Mouse (Mus musculus): ENCODE data around the gene Tfcp2. TPM values are rescaled to one million over a fixed set of nuclear protein-coding genes. Genes with fewer than 3 reads are reported as not detected.
"Not testable (repeated sequence)": the region's sequence is repeated elsewhere in the genome, so short reads cannot be mapped to it uniquely, and the experiment has no call there.

Gene Tfcp2
- total RNA-seq, 2 experiments from 2014 or later, result 18.5 to 21.7 TPM

- peak; percentile 25; the same call in 1 of the 2 replicates for ATAC-seq (replicated peaks; ENCODE audit: low FRiP score, low TSS enrichment, poor library complexity, severe bottlenecking)
These were observed 57.2 kb downstream of the Tfcp2 start for GRCm38 (mm10) chr15:100494647-100495046.

GRCm38 (mm10) chr15:100491966-100492365 is 59.8 kb downstream of the Tfcp2 start:
- no peak for ATAC-seq (replicated peaks; ENCODE audit: low FRiP score, low TSS enrichment, poor library complexity, severe bottlenecking)

- ATAC-seq (replicated peaks; ENCODE audit: low FRiP score, low TSS enrichment, poor library complexity, severe bottlenecking), result no peak
These were observed 62.5 kb downstream of the Tfcp2 start for GRCm38 (mm10) chr15:100489263-100489662.

GRCm38 (mm10) chr15:100488297-100488696 is 63.5 kb downstream of the Tfcp2 start:
- not testable (repeated sequence) for ATAC-seq (replicated peaks; ENCODE audit: low FRiP score, low TSS enrichment, poor library complexity, severe bottlenecking)

GRCm38 (mm10) chr15:100487050-100487449 is 64.8 kb downstream of the Tfcp2 start:
- no peak for ATAC-seq (replicated peaks; ENCODE audit: low FRiP score, low TSS enrichment, poor library complexity, severe bottlenecking)

GRCm38 (mm10) chr15:100486450-100486849 is 65.4 kb downstream of the Tfcp2 start:
- ATAC-seq (replicated peaks; ENCODE audit: low FRiP score, low TSS enrichment, poor library complexity, severe bottlenecking), result no peak

- no peak for ATAC-seq (replicated peaks; ENCODE audit: low FRiP score, low TSS enrichment, poor library complexity, severe bottlenecking)
These were observed 66.2 kb downstream of the Tfcp2 start for GRCm38 (mm10) chr15:100485576-100485975.

- ATAC-seq (replicated peaks; ENCODE audit: low FRiP score, low TSS enrichment, poor library complexity, severe bottlenecking), result no peak
These were observed 72.9 kb downstream of the Tfcp2 start for GRCm38 (mm10) chr15:100478925-100479324.

GRCm38 (mm10) chr15:100478351-100478750 is 73.5 kb downstream of the Tfcp2 start:
- ATAC-seq (replicated peaks; ENCODE audit: low FRiP score, low TSS enrichment, poor library complexity, severe bottlenecking), result no peak

- ATAC-seq (replicated peaks; ENCODE audit: low FRiP score, low TSS enrichment, poor library complexity, severe bottlenecking), result no peak
These were observed 77.8 kb downstream of the Tfcp2 start for GRCm38 (mm10) chr15:100473926-100474503.

GRCm38 (mm10) chr15:100470037-100470436 is 81.8 kb downstream of the Tfcp2 start:
- no peak for ATAC-seq (replicated peaks; ENCODE audit: low FRiP score, low TSS enrichment, poor library complexity, severe bottlenecking)

- peak; percentile 44 for ATAC-seq (replicated peaks; ENCODE audit: low FRiP score, low TSS enrichment, poor library complexity, severe bottlenecking)
These were observed 82.6 kb downstream of the Tfcp2 start for GRCm38 (mm10) chr15:100469189-100469545.

GRCm38 (mm10) chr15:100468295-100469188 is 83.3 kb downstream of the Tfcp2 start, which contains the start of gene Letmd1:
Gene Letmd1 (plus strand): TSS chr15:100469023.
- ATAC-seq (replicated peaks; ENCODE audit: low FRiP score, low TSS enrichment, poor library complexity, severe bottlenecking), result peak; percentile 90

- no peak for ATAC-seq (replicated peaks; ENCODE audit: low FRiP score, low TSS enrichment, poor library complexity, severe bottlenecking)
These were observed 84.1 kb downstream of the Tfcp2 start for GRCm38 (mm10) chr15:100467738-100468137.

- ATAC-seq (replicated peaks; ENCODE audit: low FRiP score, low TSS enrichment, poor library complexity, severe bottlenecking), result no peak
These were observed 86.4 kb downstream of the Tfcp2 start for GRCm38 (mm10) chr15:100465432-100465831.

GRCm38 (mm10) chr15:100463712-100464111 is 88.1 kb downstream of the Tfcp2 start:
- peak; percentile 52; the same call in 1 of the 2 replicates for ATAC-seq (replicated peaks; ENCODE audit: low FRiP score, low TSS enrichment, poor library complexity, severe bottlenecking)

GRCm38 (mm10) chr15:100462086-100462485 is 89.7 kb downstream of the Tfcp2 start:
- ATAC-seq (replicated peaks; ENCODE audit: low FRiP score, low TSS enrichment, poor library complexity, severe bottlenecking), result no peak

- ATAC-seq (replicated peaks; ENCODE audit: low FRiP score, low TSS enrichment, poor library complexity, severe bottlenecking), result no peak
These were observed 90.2 kb downstream of the Tfcp2 start for GRCm38 (mm10) chr15:100461646-100462045.

- peak; percentile 90 for ATAC-seq (replicated peaks; ENCODE audit: low FRiP score, low TSS enrichment, poor library complexity, severe bottlenecking)
These were observed 90.9 kb downstream of the Tfcp2 start for GRCm38 (mm10) chr15:100460942-100461341.

- peak; percentile 67 for ATAC-seq (replicated peaks; ENCODE audit: low FRiP score, low TSS enrichment, poor library complexity, severe bottlenecking)
These were observed 93.8 kb downstream of the Tfcp2 start for GRCm38 (mm10) chr15:100458055-100458454.

GRCm38 (mm10) chr15:100457340-100457739 is 94.5 kb downstream of the Tfcp2 start:
- peak; percentile 71 for ATAC-seq (replicated peaks; ENCODE audit: low FRiP score, low TSS enrichment, poor library complexity, severe bottlenecking)
